Mouse (Mus musculus) brown adipose tissue, adult 24 weeks (tissue): Measurements from ENCODE around the gene Zranb1. TPM values are rescaled to one million over a fixed set of nuclear protein-coding genes. Genes with fewer than 3 reads are reported as not detected.

Source experiments
- H3K27ac ChIP-seq: fragments of 200-500 bp; replicated peaks from 2 replicates; pipeline ENCODE4 v1.5.1; 2012; ENCODE audit warnings: low read depth, mild to moderate bottlenecking, low read length
- H3K4me1 ChIP-seq: fragments of 200-500 bp; 2 replicates; pipeline ENCODE4 v1.6.1; 2012; ENCODE audit warnings: low read length, mixed read lengths; ENCODE audit not compliant: control insufficient read depth, insufficient read depth, insufficient read length
- H3K4me3 ChIP-seq: fragments of 200-500 bp; 2 replicates; pipeline ENCODE4 v1.5.1; 2012; ENCODE audit warnings: low read depth, mild to moderate bottlenecking, low read length, moderate library complexity; ENCODE audit not compliant: insufficient read depth
- polyA plus RNA-seq: library from polyadenylated mRNA; stranded (reverse); fragments of >200 nt; gene quantifications from 2 replicates; pipeline ENCODE4 v1.2.4, GENCODE M21; 2012; ENCODE audit not compliant: missing spikeins, insufficient read depth, insufficient read length

Gene Zranb1
- 11.4 and 13.0 TPM in 2 replicates for polyA plus RNA-seq

DNA sequence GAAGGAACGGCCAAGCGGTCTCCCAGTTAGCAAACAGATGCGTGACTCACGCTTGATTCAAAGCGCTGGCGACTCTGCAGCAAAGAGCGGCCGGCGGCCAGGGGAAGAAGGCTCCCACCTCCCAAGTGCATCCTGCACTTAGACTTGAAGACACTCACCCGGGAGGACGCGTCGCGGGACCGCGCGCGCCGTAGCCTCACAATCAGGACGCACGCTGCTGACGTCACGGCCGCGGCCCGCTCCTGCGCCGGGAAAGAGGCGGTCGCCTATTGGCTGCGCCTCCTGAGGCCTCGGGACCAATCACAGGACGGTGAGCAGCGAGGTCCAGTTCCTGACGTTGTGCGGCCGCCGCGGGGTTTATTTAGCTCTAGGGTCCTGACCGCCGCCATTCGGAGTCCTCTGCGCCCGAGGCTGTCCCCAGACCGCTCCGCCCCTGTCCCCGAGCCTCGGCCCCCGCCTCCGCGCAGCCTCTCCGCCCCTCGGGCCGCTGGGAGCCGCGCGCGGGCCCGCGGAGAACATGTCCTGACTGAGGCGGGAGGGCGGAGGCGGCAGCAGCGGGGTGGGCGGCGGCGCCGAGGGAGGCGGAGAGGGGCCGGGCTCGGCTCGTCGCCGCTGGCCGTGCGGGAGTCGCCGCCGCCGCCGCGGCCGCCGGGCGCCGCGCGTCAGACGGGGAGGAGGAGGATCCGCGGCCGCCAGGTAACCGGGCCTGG lies at the start of gene Zranb1:
Gene Zranb1 (plus strand): TSS at position 293 of the 710 bp plus-strand sequence.
- H3K4me1 ChIP-seq, result no peaks in the 10 kb centered on the region
- peak within 1 kb of the TSS; percentile 98 for H3K4me3 ChIP-seq
- peak within 1 kb of the TSS; percentile 93 for H3K27ac ChIP-seq

- H3K4me3 ChIP-seq, result no peak overlapping the region
- no peak overlapping the region for H3K27ac ChIP-seq
- no peaks in the 10 kb centered on the region for H3K4me1 ChIP-seq
Observed at GRCm38 (mm10) chr7:132882343-132882742, 48.6 kb upstream of the Zranb1 start.

DNA sequence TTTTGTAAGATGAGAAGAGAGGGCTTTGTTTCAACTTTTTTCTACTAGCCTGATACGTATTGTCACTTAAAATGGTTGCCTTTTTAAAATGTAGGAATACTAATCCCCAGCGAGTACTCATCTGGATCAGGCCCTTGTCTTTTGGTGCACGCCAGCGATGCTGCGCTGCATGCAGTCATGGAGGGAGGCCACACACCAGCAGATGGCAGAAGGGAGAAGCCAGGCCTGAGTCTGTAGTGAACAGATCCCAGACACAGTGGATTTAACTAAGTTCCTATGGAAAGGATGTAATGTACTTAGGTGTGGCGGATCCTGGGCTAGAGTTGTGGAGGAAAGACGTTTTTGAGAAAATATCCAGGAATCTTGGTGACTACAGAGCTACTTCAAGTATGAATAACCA lies 46.9 kb upstream of the Zranb1 start:
- Histone ChIP-seq H3K4me3 (no peak overlapping the region), H3K4me1 (no peaks in the 10 kb centered on the region), H3K27ac (no peak overlapping the region)

DNA sequence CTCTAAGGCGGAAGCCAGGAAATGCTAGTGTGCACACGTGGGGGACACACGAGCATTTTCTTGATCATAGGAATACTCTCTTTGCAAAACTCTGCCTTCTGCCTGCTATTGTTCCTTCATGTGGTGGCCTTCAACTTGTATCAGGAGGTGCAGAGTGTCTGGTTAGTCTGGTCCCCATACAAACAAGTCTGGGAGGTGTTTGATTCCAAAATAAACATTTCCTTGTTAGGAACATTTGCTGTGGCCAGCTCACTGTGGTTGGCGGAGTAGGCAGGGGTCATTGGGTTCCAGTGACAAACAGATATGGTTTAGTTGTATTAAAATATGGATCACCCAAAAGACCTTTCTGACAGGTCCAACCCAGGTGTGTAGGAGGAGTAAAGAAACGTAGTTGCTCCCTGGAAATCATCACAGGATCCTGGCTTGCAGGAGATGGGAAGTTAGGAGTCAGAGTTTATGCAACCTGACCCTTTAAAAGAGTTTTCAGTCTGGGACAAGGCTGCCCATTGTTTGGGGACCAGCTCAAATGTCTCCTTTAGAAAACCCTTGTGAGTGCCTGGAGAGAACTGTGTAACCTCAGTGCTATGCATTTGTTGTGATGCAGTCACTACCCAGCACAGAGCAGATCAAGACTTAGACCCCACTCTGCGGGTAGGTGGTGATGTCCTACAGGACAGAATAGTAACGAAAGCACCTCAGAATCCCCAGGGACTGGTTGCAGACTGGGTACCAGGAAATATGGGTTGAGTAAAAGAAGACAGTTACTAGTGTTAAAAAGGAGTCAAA lies 43.7 kb upstream of the Zranb1 start:
- Histone ChIP-seq H3K4me3 (no peak overlapping the region), H3K4me1 (no peaks in the 10 kb centered on the region), H3K27ac (no peak overlapping the region)

GRCm38 (mm10) chr7:132888052-132888451 lies 42.9 kb upstream of the Zranb1 start:
- Histone ChIP-seq H3K4me1 (no peaks in the 10 kb centered on the region), H3K4me3 (no peak overlapping the region), H3K27ac (no peak overlapping the region)

- Histone ChIP-seq H3K4me1 (no peaks in the 10 kb centered on the region), H3K27ac (no peak overlapping the region), H3K4me3 (no peak overlapping the region)
Observed at GRCm38 (mm10) chr7:132888518-132889249, 42.3 kb upstream of the Zranb1 start.

DNA sequence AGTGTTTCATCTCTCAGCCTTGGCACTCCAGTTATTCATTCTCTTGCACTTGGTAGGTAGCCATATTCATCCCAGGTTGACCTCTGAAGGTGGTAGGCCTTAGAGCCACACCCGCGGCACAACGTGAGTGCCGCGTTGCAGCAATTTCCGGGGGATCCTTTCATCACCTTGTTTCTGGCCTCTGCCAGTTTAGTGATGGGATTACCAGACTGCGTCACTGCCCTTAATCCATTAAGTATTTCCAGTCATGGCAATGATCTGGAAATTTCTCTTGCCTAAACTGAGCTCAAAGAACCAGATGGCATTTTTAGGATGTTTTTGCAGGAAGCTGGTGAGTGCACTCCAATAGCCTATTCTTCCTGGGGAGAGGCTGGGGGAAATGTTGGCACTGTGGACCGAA lies 41.3 kb upstream of the Zranb1 start:
- H3K27ac ChIP-seq, result no peak overlapping the region
- H3K4me3 ChIP-seq, result no peak overlapping the region
- H3K4me1 ChIP-seq, result no peaks in the 10 kb centered on the region; the same call in 1 of the 2 replicates

- Histone ChIP-seq H3K27ac (no peak overlapping the region), H3K4me1 (peaks cover 2% of the 10 kb centered on the region), H3K4me3 (no peak overlapping the region)
Observed at GRCm38 (mm10) chr7:132890201-132890600, 40.7 kb upstream of the Zranb1 start.

GRCm38 (mm10) chr7:132891561-132892310 lies 39.2 kb upstream of the Zranb1 start:
- H3K4me3 ChIP-seq, result no peak overlapping the region
- peaks cover 10% of the 10 kb centered on the region for H3K4me1 ChIP-seq
- no peak overlapping the region for H3K27ac ChIP-seq

GRCm38 (mm10) chr7:132892311-132892661 lies 38.7 kb upstream of the Zranb1 start:
- Histone ChIP-seq H3K4me1 (peaks cover 10% of the 10 kb centered on the region), H3K4me3 (no peak overlapping the region), H3K27ac (no peak overlapping the region)

DNA sequence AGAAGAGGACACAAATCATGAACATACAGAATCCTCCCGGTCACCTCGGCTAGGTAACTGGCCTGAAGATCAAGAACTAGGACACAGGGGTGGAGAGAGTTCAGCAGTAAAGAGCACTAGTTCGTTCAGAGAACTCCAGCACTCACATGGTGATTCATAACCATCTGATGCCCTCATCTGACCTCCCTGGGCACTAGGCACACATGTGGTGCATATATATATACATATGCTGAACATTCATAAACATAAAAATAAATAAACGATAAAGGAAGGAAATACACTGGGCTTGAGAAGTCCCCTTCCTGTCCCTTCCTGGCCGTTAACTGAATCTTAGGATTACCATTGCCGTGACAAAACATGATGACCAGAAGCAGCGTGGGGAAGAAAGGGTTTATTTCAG lies 38.1 kb upstream of the Zranb1 start:
- H3K4me1 ChIP-seq, result peaks cover 10% of the 10 kb centered on the region
- no peak overlapping the region for H3K27ac ChIP-seq
- H3K4me3 ChIP-seq, result no peak overlapping the region

DNA sequence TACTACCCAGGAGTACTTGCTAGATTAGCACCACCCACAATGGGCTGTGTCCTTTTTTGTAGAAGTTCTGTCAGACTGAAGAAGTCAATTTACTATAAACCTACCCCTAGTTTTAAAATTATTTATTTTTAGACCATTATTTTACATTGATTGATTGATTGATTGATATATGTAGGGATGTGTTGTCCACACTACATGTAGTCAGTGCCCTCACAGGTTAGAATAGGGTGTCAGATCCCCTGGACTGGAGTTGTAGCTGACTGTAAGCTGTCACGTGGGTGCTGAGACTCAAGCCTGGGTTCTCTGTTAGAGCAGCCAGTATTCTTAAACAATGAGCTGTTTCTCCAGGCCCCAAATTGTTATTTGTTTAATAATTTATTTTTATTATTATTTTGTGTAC lies 37.6 kb upstream of the Zranb1 start:
- H3K27ac ChIP-seq, result no peak overlapping the region
- no peak overlapping the region for H3K4me3 ChIP-seq
- H3K4me1 ChIP-seq, result peaks cover 10% of the 10 kb centered on the region

- Histone ChIP-seq H3K4me1 (peaks cover 10% of the 10 kb centered on the region), H3K27ac (peak overlapping the region; percentile 80), H3K4me3 (no peak overlapping the region)
Observed at GRCm38 (mm10) chr7:132894841-132895555, 35.9 kb upstream of the Zranb1 start.

DNA sequence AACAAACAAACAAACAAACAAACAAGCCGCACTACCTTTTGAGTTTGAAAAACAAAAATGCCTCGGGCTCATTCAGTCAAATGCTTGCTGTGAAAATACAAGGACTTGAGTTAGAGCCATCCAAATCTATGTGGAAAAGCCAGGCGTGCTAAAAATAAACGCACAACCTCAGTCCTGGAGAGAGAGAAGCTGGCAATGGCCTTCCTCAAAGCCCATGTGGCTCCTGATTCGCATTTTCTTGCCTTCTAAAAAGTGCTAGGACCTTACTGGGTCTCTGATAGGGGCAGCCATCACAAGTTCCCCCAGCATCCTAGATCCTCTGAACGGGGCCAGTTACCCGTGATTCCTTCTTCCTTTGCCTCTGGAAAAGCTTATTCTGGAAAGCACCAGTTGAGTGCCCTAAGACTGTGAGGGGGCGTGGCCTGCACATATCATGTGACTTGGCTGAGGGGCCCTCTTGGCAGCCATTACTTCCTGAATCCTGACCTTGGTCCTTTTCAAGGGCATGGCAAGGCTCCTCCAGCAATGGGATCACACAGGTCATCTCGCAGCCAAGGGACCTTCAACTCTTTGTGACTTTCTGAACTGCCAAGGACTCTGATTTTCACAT lies 34.6 kb upstream of the Zranb1 start:
- Histone ChIP-seq H3K4me1 (peaks cover 10% of the 10 kb centered on the region), H3K27ac (peak overlapping the region; percentile 87), H3K4me3 (0 out of 2 replicates have a peak overlapping the region, but pooled peaks have one; percentile 28)
